Mouse (Mus musculus): ENCODE results near the gene Plac1.

Plac1 gene

GRCm38 (mm10) chrX:53107127-53107526, 132.8 kb downstream of the Plac1 start:
- DNase-seq (ENCODE audit: low spot score), result no peak

- no peak for DNase-seq (ENCODE audit: low spot score)
These were observed 138.7 kb downstream of the Plac1 start for GRCm38 (mm10) chrX:53101165-53101564.

GRCm38 (mm10) chrX:53099951-53100350, 140.0 kb downstream of the Plac1 start:
- peak; percentile 16 for DNase-seq (ENCODE audit: low spot score)

- no peak for DNase-seq (ENCODE audit: low spot score)
These were observed 140.6 kb downstream of the Plac1 start for GRCm38 (mm10) chrX:53099266-53099665.

- no peak for DNase-seq (ENCODE audit: low spot score)
These were observed 141.6 kb downstream of the Plac1 start for GRCm38 (mm10) chrX:53098293-53098692.

GRCm38 (mm10) chrX:53097786-53098185, 142.1 kb downstream of the Plac1 start:
- no peak for DNase-seq (ENCODE audit: low spot score)

GRCm38 (mm10) chrX:53093381-53093780, 146.5 kb downstream of the Plac1 start:
- DNase-seq (ENCODE audit: low spot score), result no peak

GRCm38 (mm10) chrX:53088663-53089292, 151.1 kb downstream of the Plac1 start:
- DNase-seq (ENCODE audit: low spot score), result no peak

- no peak for DNase-seq (ENCODE audit: low spot score)
These were observed 152.7 kb downstream of the Plac1 start for GRCm38 (mm10) chrX:53087202-53087601.

GRCm38 (mm10) chrX:53085559-53085958, 154.4 kb downstream of the Plac1 start:
- no peak for DNase-seq (ENCODE audit: low spot score)

- DNase-seq (ENCODE audit: low spot score), result no peak
These were observed 175.5 kb downstream of the Plac1 start for GRCm38 (mm10) chrX:53064406-53064805.

GRCm38 (mm10) chrX:53059426-53060007, 180.4 kb downstream of the Plac1 start:
- no peak for DNase-seq (ENCODE audit: low spot score)

- peak; percentile 34 for DNase-seq (ENCODE audit: low spot score)
These were observed 181.2 kb downstream of the Plac1 start for GRCm38 (mm10) chrX:53058459-53059280.

- no peak for DNase-seq (ENCODE audit: low spot score)
These were observed 182.2 kb downstream of the Plac1 start for GRCm38 (mm10) chrX:53057760-53058090.

GRCm38 (mm10) chrX:53057054-53057759, 182.7 kb downstream of the Plac1 start:
- peak; percentile 87 for DNase-seq (ENCODE audit: low spot score)

- peak; percentile 53 for DNase-seq (ENCODE audit: low spot score)
These were observed 183.3 kb downstream of the Plac1 start for GRCm38 (mm10) chrX:53056627-53057026.

GRCm38 (mm10) chrX:53055771-53056170, 184.1 kb downstream of the Plac1 start:
- DNase-seq (ENCODE audit: low spot score), result peak; percentile 41

GRCm38 (mm10) chrX:53053885-53054284, 186.0 kb downstream of the Plac1 start:
- no peak for DNase-seq (ENCODE audit: low spot score)

- DNase-seq (ENCODE audit: low spot score), result peak; percentile 75
These were observed 187.0 kb downstream of the Plac1 start for GRCm38 (mm10) chrX:53052652-53053500.

GRCm38 (mm10) chrX:53050353-53050752, 189.6 kb downstream of the Plac1 start:
- DNase-seq (ENCODE audit: low spot score), result peak; percentile 32

- DNase-seq (ENCODE audit: low spot score), result no peak
These were observed 190.7 kb downstream of the Plac1 start for GRCm38 (mm10) chrX:53049196-53049595.

GRCm38 (mm10) chrX:53046911-53047310, 193.0 kb downstream of the Plac1 start:
- DNase-seq (ENCODE audit: low spot score), result no peak

Data from yolk sac, embryonic 10.5 days (tissue).